21 mouse cellular contexts compared by ENCODE assay signal in genomic region chr10:119470096-119470495, GRCm38 (mm10). TPM values are rescaled to one million over a fixed set of nuclear protein-coding genes. Genes with fewer than 3 reads are reported as not detected.
"Had no signal": no experiment of that assay in that cellular context is flagged by ENCODE, and none has a peak within 500 bp of the region (broad histone marks: within the 10 kb centered on the region; RNA-seq: fewer than 3 reads in every experiment).

No protein-coding gene starts in this region.

- H3K9me3 ChIP-seq: liver, embryonic 15.5 days; midbrain, embryonic 10.5 days; midbrain, embryonic 13.5 days; neural tube, embryonic 13.5 days; neural tube, embryonic 15.5 days had no signal

- H3K27ac ChIP-seq: liver, embryonic 15.5 days; midbrain, embryonic 10.5 days; midbrain, embryonic 13.5 days; neural tube, embryonic 13.5 days; neural tube, embryonic 15.5 days had no signal

- H3K27me3 ChIP-seq: liver, embryonic 15.5 days; midbrain, embryonic 13.5 days; neural tube, embryonic 13.5 days; neural tube, embryonic 15.5 days had no signal

- H3K4me3 ChIP-seq: liver, embryonic 15.5 days; midbrain, embryonic 10.5 days; midbrain, embryonic 13.5 days; myocyte; neural tube, embryonic 13.5 days; neural tube, embryonic 15.5 days had no signal

- H3K9ac ChIP-seq: liver, embryonic 15.5 days; lung, embryonic 14.5 days; midbrain, embryonic 13.5 days; neural tube, embryonic 13.5 days; neural tube, embryonic 15.5 days had no signal

- DNase-seq: lung, adult 18-20 months; lung, embryonic 14.5 days; lung, postnatal 10 days; lung, postnatal 4 days; retina, postnatal 1 day; right cerebral cortex, adult 18-20 months; right cerebral cortex, postnatal 25 days; right cerebral cortex, postnatal 4 days; spleen, adult 18-20 months; thymus, adult 2 months; thymus, postnatal 25 days; thymus, postnatal 4 days had no signal

- H3K4me1 ChIP-seq: liver, embryonic 15.5 days; midbrain, embryonic 10.5 days; midbrain, embryonic 13.5 days; neural tube, embryonic 13.5 days; neural tube, embryonic 15.5 days had no signal

- H3K36me3 ChIP-seq: liver, embryonic 15.5 days; midbrain, embryonic 13.5 days; neural tube, embryonic 13.5 days; neural tube, embryonic 15.5 days had no signal

- H3K4me2 ChIP-seq: liver, embryonic 15.5 days; lung, embryonic 14.5 days; midbrain, embryonic 13.5 days; neural tube, embryonic 13.5 days; neural tube, embryonic 15.5 days had no signal

- ATAC-seq: midbrain, embryonic 13.5 days; midbrain, embryonic 16.5 days had no signal

RNA-seq across cellular contexts. Expression of gene Grip1, which starts 16.5 kb away (rescaled TPM):
- total RNA-seq: megakaryocyte, adult 5-6 weeks; megakaryocyte-erythroid progenitor cell, adult 5-6 weeks had no signal
